Mouse (Mus musculus): Measurements from ENCODE around the gene Sult1d1. TPM values are rescaled to one million over a fixed set of nuclear protein-coding genes. Genes with fewer than 3 reads are reported as not detected.

Sult1d1 gene
- 30.1 and 30.8 TPM in 2 replicates for polyA plus RNA-seq (2014; fragmentation: Nextera tagmentation; extraction: Ambion mirVana)

- H3K27me3 ChIP-seq (ENCODE audit: control insufficient read depth, insufficient read depth, low read length): no peaks in the 10 kb centered on the region
- no peak within 1 kb of the TSS for H3K4me2 ChIP-seq (replicated peaks; ENCODE audit: low read depth, low read length)
- 73% methylated on average over 5 of the region's 5 CpGs for WGBS
- no peak within 1 kb of the TSS for H3K9ac ChIP-seq (replicated peaks; ENCODE audit: low read depth, low read length)
- H3K9me3 ChIP-seq (ENCODE audit: control insufficient read depth, low read depth, low read length): no peaks in the 10 kb centered on the region
- H3K4me3 ChIP-seq (ENCODE audit: low read depth, low read length): no peak within 1 kb of the TSS
- no peaks in the 10 kb centered on the region for H3K36me3 ChIP-seq (ENCODE audit: control insufficient read depth, insufficient read depth, low read length)
- H3K4me1 ChIP-seq (ENCODE audit: control insufficient read depth, insufficient read depth, low read length): no peaks in the 10 kb centered on the region
- no peak within 1 kb of the TSS for H3K27ac ChIP-seq (ENCODE audit: low read length)
- ATAC-seq (ENCODE audit: insufficient number of reproducible peaks, insufficient read depth, low FRiP score, low read depth): 0 out of 2 replicates have a peak, but pooled peaks have one; percentile 46
These were observed at the start of gene Sult1d1 for GRCm38 (mm10) chr5:87568845-87569244. Gene Sult1d1 (minus strand): TSS chr5:87569027.

GRCm38 (mm10) chr5:87615128-87615390, 46.2 kb upstream of the Sult1d1 start:
- no peak overlapping the region for H3K4me3 ChIP-seq (ENCODE audit: low read depth, low read length)
- no peaks in the 10 kb centered on the region for H3K36me3 ChIP-seq (ENCODE audit: control insufficient read depth, insufficient read depth, low read length)
- H3K27ac ChIP-seq (ENCODE audit: low read length): no peak overlapping the region
- WGBS: 94% methylated on average over 2 of the region's 2 CpGs
- ATAC-seq (ENCODE audit: insufficient number of reproducible peaks, insufficient read depth, low FRiP score, low read depth): no peak
- no peaks in the 10 kb centered on the region for H3K27me3 ChIP-seq (ENCODE audit: control insufficient read depth, insufficient read depth, low read length)
- no peak overlapping the region for H3K9ac ChIP-seq (replicated peaks; ENCODE audit: low read depth, low read length)
- H3K4me2 ChIP-seq (replicated peaks; ENCODE audit: low read depth, low read length): no peak overlapping the region
- H3K4me1 ChIP-seq (ENCODE audit: control insufficient read depth, insufficient read depth, low read length): no peaks in the 10 kb centered on the region
- no peaks in the 10 kb centered on the region for H3K9me3 ChIP-seq (ENCODE audit: control insufficient read depth, low read depth, low read length)

- no peak for ATAC-seq (ENCODE audit: insufficient number of reproducible peaks, insufficient read depth, low FRiP score, low read depth)
- no peaks in the 10 kb centered on the region for H3K27me3 ChIP-seq (ENCODE audit: control insufficient read depth, insufficient read depth, low read length)
- no peak overlapping the region for H3K4me2 ChIP-seq (replicated peaks; ENCODE audit: low read depth, low read length)
- H3K36me3 ChIP-seq (ENCODE audit: control insufficient read depth, insufficient read depth, low read length): no peaks in the 10 kb centered on the region
- no peak overlapping the region for H3K27ac ChIP-seq (ENCODE audit: low read length)
- no peaks in the 10 kb centered on the region for H3K4me1 ChIP-seq (ENCODE audit: control insufficient read depth, insufficient read depth, low read length)
- H3K4me3 ChIP-seq (ENCODE audit: low read depth, low read length): no peak overlapping the region
- H3K9me3 ChIP-seq (ENCODE audit: control insufficient read depth, low read depth, low read length): no peaks in the 10 kb centered on the region
- H3K9ac ChIP-seq (replicated peaks; ENCODE audit: low read depth, low read length): no peak overlapping the region
These were observed 45.7 kb upstream of the Sult1d1 start for GRCm38 (mm10) chr5:87614364-87615127.

GRCm38 (mm10) chr5:87601018-87601417, 32.2 kb upstream of the Sult1d1 start:
- 74% methylated on average over 3 of the region's 3 CpGs for WGBS
- Histone ChIP-seq H3K9ac (replicated peaks; ENCODE audit: low read depth, low read length) (no peak overlapping the region), H3K4me1 (ENCODE audit: control insufficient read depth, insufficient read depth, low read length) (no peaks in the 10 kb centered on the region)

GRCm38 (mm10) chr5:87597891-87598290, 29.1 kb upstream of the Sult1d1 start:
- no peak overlapping the region for H3K27ac ChIP-seq (ENCODE audit: low read length)
- 66% methylated on average over 2 of the region's 2 CpGs for WGBS

More at GRCm38 (mm10) chr5:87601018-87601417, 32.2 kb upstream of the Sult1d1 start:
- H3K27me3 ChIP-seq (ENCODE audit: control insufficient read depth, insufficient read depth, low read length): no peaks in the 10 kb centered on the region
- no peak overlapping the region for H3K4me3 ChIP-seq (ENCODE audit: low read depth, low read length)
- H3K36me3 ChIP-seq (ENCODE audit: control insufficient read depth, insufficient read depth, low read length): no peaks in the 10 kb centered on the region
- H3K27ac ChIP-seq (ENCODE audit: low read length): no peak overlapping the region
- ATAC-seq (ENCODE audit: insufficient number of reproducible peaks, insufficient read depth, low FRiP score, low read depth): no peak; the same call in 1 of the 2 replicates
- no peaks in the 10 kb centered on the region for H3K9me3 ChIP-seq (ENCODE audit: control insufficient read depth, low read depth, low read length)
- no peak overlapping the region for H3K4me2 ChIP-seq (replicated peaks; ENCODE audit: low read depth, low read length)

GRCm38 (mm10) chr5:87591494-87591893, 22.7 kb upstream of the Sult1d1 start, which contains the start of gene Sult1e1:
Gene Sult1e1 (minus strand): TSS chr5:87591594.
- H3K4me3 ChIP-seq (ENCODE audit: low read depth, low read length): no peak within 1 kb of the TSS
- no peak within 1 kb of the TSS for H3K9ac ChIP-seq (replicated peaks; ENCODE audit: low read depth, low read length)
- no peaks in the 10 kb centered on the region for H3K9me3 ChIP-seq (ENCODE audit: control insufficient read depth, low read depth, low read length)
- no peaks in the 10 kb centered on the region for H3K36me3 ChIP-seq (ENCODE audit: control insufficient read depth, insufficient read depth, low read length)
- no peak within 1 kb of the TSS for H3K4me2 ChIP-seq (replicated peaks; ENCODE audit: low read depth, low read length)
- ATAC-seq (ENCODE audit: insufficient number of reproducible peaks, insufficient read depth, low FRiP score, low read depth): no peak
- 65% methylated on average over 5 of the region's 5 CpGs for WGBS
- H3K27ac ChIP-seq (ENCODE audit: low read length): no peak within 1 kb of the TSS
- no peaks in the 10 kb centered on the region for H3K27me3 ChIP-seq (ENCODE audit: control insufficient read depth, insufficient read depth, low read length)
- H3K4me1 ChIP-seq (ENCODE audit: control insufficient read depth, insufficient read depth, low read length): no peaks in the 10 kb centered on the region

More at GRCm38 (mm10) chr5:87597891-87598290, 29.1 kb upstream of the Sult1d1 start:
- no peak for ATAC-seq (ENCODE audit: insufficient number of reproducible peaks, insufficient read depth, low FRiP score, low read depth)
- Histone ChIP-seq H3K4me3 (ENCODE audit: low read depth, low read length) (no peak overlapping the region), H3K27me3 (ENCODE audit: control insufficient read depth, insufficient read depth, low read length) (no peaks in the 10 kb centered on the region), H3K4me1 (ENCODE audit: control insufficient read depth, insufficient read depth, low read length) (no peaks in the 10 kb centered on the region), H3K9ac (replicated peaks; ENCODE audit: low read depth, low read length) (no peak overlapping the region), H3K36me3 (ENCODE audit: control insufficient read depth, insufficient read depth, low read length) (no peaks in the 10 kb centered on the region), H3K9me3 (ENCODE audit: control insufficient read depth, low read depth, low read length) (no peaks in the 10 kb centered on the region), H3K4me2 (replicated peaks; ENCODE audit: low read depth, low read length) (no peak overlapping the region)

GRCm38 (mm10) chr5:87589916-87590315, 21.1 kb upstream of the Sult1d1 start:
- no peak for ATAC-seq (ENCODE audit: insufficient number of reproducible peaks, insufficient read depth, low FRiP score, low read depth)
- Histone ChIP-seq H3K4me1 (ENCODE audit: control insufficient read depth, insufficient read depth, low read length) (no peaks in the 10 kb centered on the region), H3K27ac (ENCODE audit: low read length) (no peak overlapping the region), H3K9ac (replicated peaks; ENCODE audit: low read depth, low read length) (no peak overlapping the region), H3K4me2 (replicated peaks; ENCODE audit: low read depth, low read length) (no peak overlapping the region), H3K36me3 (ENCODE audit: control insufficient read depth, insufficient read depth, low read length) (no peaks in the 10 kb centered on the region), H3K27me3 (ENCODE audit: control insufficient read depth, insufficient read depth, low read length) (no peaks in the 10 kb centered on the region), H3K4me3 (ENCODE audit: low read depth, low read length) (no peak overlapping the region), H3K9me3 (ENCODE audit: control insufficient read depth, low read depth, low read length) (no peaks in the 10 kb centered on the region)
- 82% methylated on average over 2 of the region's 2 CpGs for WGBS

GRCm38 (mm10) chr5:87580389-87580788, 11.6 kb upstream of the Sult1d1 start:
- Histone ChIP-seq H3K4me3 (ENCODE audit: low read depth, low read length) (no peak overlapping the region), H3K4me1 (ENCODE audit: control insufficient read depth, insufficient read depth, low read length) (no peaks in the 10 kb centered on the region), H3K4me2 (replicated peaks; ENCODE audit: low read depth, low read length) (no peak overlapping the region), H3K27ac (ENCODE audit: low read length) (no peak overlapping the region), H3K9me3 (ENCODE audit: control insufficient read depth, low read depth, low read length) (no peaks in the 10 kb centered on the region), H3K9ac (replicated peaks; ENCODE audit: low read depth, low read length) (no peak overlapping the region), H3K36me3 (ENCODE audit: control insufficient read depth, insufficient read depth, low read length) (no peaks in the 10 kb centered on the region), H3K27me3 (ENCODE audit: control insufficient read depth, insufficient read depth, low read length) (no peaks in the 10 kb centered on the region)
- ATAC-seq (ENCODE audit: insufficient number of reproducible peaks, insufficient read depth, low FRiP score, low read depth): no peak
- 72% methylated on average over 1 of the region's 1 CpGs for WGBS

GRCm38 (mm10) chr5:87574174-87574573, 5.3 kb upstream of the Sult1d1 start:
- ATAC-seq (ENCODE audit: insufficient number of reproducible peaks, insufficient read depth, low FRiP score, low read depth): no peak
- H3K27ac ChIP-seq (ENCODE audit: low read length): no peak overlapping the region

More at GRCm38 (mm10) chr5:87574174-87574573, 5.3 kb upstream of the Sult1d1 start:
- no peak overlapping the region for H3K4me2 ChIP-seq (replicated peaks; ENCODE audit: low read depth, low read length)
- 37% methylated on average over 1 of the region's 1 CpGs for WGBS
- no peaks in the 10 kb centered on the region for H3K4me1 ChIP-seq (ENCODE audit: control insufficient read depth, insufficient read depth, low read length)
- no peak overlapping the region for H3K4me3 ChIP-seq (ENCODE audit: low read depth, low read length)
- no peaks in the 10 kb centered on the region for H3K27me3 ChIP-seq (ENCODE audit: control insufficient read depth, insufficient read depth, low read length)
- no peaks in the 10 kb centered on the region for H3K36me3 ChIP-seq (ENCODE audit: control insufficient read depth, insufficient read depth, low read length)
- H3K9ac ChIP-seq (replicated peaks; ENCODE audit: low read depth, low read length): no peak overlapping the region
- no peaks in the 10 kb centered on the region for H3K9me3 ChIP-seq (ENCODE audit: control insufficient read depth, low read depth, low read length)

Measured in stomach, embryonic 14.5 days (tissue).